Mouse (Mus musculus): ENCODE measurements at regions not wholly inside any gene's neighbourhood (a gene's known extent, or its start where the extent isn't known, plus 50 kb on each side); places are given as distances from the start of the nearest gene placed in this dataset.

- no peak for TF ChIP-seq CTCF (IDR thresholded peaks at IDR 0.05; ENCODE audit: low read depth, low read length)
- no peak for TF ChIP-seq POLR2A (IDR thresholded peaks at IDR 0.05; ENCODE audit: borderline replicate concordance, low read depth, low read length)
Observed at GRCm38 (mm10) chr13:72918895-72919294, 290.3 kb downstream of the Irx2 start.
